Mouse (Mus musculus): ENCODE data around the gene Rps17. TPM values are rescaled to one million over a fixed set of nuclear protein-coding genes. Genes with fewer than 3 reads are reported as not detected.

Rps17 gene
- total RNA-seq (2012; rRNA removed) (5,063 and 5,120 TPM in 2 replicates), total RNA-seq (2014; rRNA removed) (4,582 and 5,238 TPM in 2 replicates), polyA plus RNA-seq (2012; ENCODE audit: insufficient read length, low read depth) (2,159 and 2,532 TPM in 2 replicates)

- peak; percentile 91 for DNase-seq (ENCODE audit: extremely low read depth)
- in situ Hi-C loops (cut with MboI; ENCODE audit: low pct_ligation_motif_present, low pct_unique_long_range_greater_than_20kb, low sequenced_read_pairs) = loop anchor here (5.0 kb wide), 1 partner anchor 177 kb away; no protein-coding TSS in a partner anchor
- peaks cover 2 to 33% of the 10 kb centered on the region in 2 experiments; a peak in 2 of 4 replicates for H3K4me1 ChIP-seq (ENCODE audit: control insufficient read depth in 1 of 2, insufficient read depth in 2 of 2)
Measured at GRCm38 (mm10) chr7:81344544-81345446, at the start of gene Rps17. TSS of gene Rps17 (minus strand) at chr7:81345254.

DNA sequence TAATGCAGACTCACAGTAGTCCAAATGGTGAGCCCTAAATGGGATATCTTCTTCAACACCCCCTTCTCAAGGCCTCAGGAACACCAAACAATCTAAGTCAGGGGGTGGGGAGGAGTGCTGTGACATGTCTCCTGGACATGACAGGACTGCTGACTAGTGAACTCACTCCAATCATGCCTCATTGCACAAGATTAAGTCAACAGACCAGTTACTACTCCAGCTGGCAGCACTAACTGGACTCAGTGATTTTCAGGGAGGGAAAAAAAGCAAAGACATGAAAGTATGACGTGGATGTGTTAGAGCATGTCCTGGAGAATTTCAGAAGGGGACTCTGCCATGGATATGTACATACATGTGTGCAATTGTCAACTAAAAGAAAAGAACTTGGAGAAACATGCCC is 34.3 kb upstream of the Rps17 start:
- dilution Hi-C loops (cut with MboI; ENCODE audit: extremely low pct_ligation_motif_present, extremely low pct_unique_long_range_greater_than_20kb, low sequenced_read_pairs) (no loop called here), in situ Hi-C loops (cut with MboI; ENCODE audit: low pct_ligation_motif_present, low pct_unique_long_range_greater_than_20kb, low sequenced_read_pairs) (no loop called here)
- TF ChIP-seq IRF4 (IDR thresholded peaks at IDR 0.05; ENCODE audit: low read depth, low read length) = no peak
- TF ChIP-seq RAD21 (IDR thresholded peaks at IDR 0.05; ENCODE audit: low read depth, low read length) = no peak
- TF ChIP-seq RCOR1 (conservative IDR thresholded peaks at IDR 0.05; ENCODE audit: low read depth, low read length) = no peak
- TF ChIP-seq BHLHE40 (IDR thresholded peaks at IDR 0.05; ENCODE audit: low read depth, low read length) = no peak
- no peak for TF ChIP-seq ZKSCAN1 (IDR thresholded peaks at IDR 0.05; ENCODE audit: borderline replicate concordance, low read depth, low read length)
- no peak for TF ChIP-seq CHD1 (IDR thresholded peaks at IDR 0.05; ENCODE audit: low read depth, low read length)
- no peak for TF ChIP-seq POLR2A (IDR thresholded peaks at IDR 0.05; ENCODE audit: low read depth, low read length)
- TF ChIP-seq HCFC1 (IDR thresholded peaks at IDR 0.05; ENCODE audit: low read depth, low read length) = no peak
- TF ChIP-seq MXI1 (IDR thresholded peaks at IDR 0.05; ENCODE audit: low read depth, low read length) = no peak
- DNase-seq (ENCODE audit: extremely low read depth) = no peak
- Histone ChIP-seq H3K79me2 (replicated peaks; ENCODE audit: control insufficient read depth, extremely low read depth, insufficient read depth, poor library complexity, severe bottlenecking) (no peaks in the 10 kb centered on the region), H3K27me3 (replicated peaks) (no peaks in the 10 kb centered on the region), H3K27ac (ENCODE audit: insufficient read depth, low read depth) (no peak overlapping the region), H3K4me1 (ENCODE audit: control insufficient read depth in 1 of 2, insufficient read depth in 2 of 2) (no peaks in the 10 kb centered on the region), H3K9me3 (replicated peaks; ENCODE audit: low read length) (no peaks in the 10 kb centered on the region), H3K9ac (ENCODE audit: insufficient read depth, low read depth) (no peak overlapping the region), H3K4me2 (ENCODE audit: insufficient read depth, low read depth, poor library complexity, severe bottlenecking) (no peak overlapping the region), H3K36me3 (replicated peaks in 1 of 2; ENCODE audit: control insufficient read depth in 1 of 2, insufficient read depth in 1 of 2, low read length in 1 of 2) (no peaks in the 10 kb centered on the region), H3K4me3 (replicated peaks in 1 of 3; ENCODE audit: low read depth in 2 of 3, low read length in 2 of 3, poor library complexity in 1 of 3) (no peak overlapping the region)

More at GRCm38 (mm10) chr7:81344544-81345446, at the start of gene Rps17:
- Histone ChIP-seq H3K9me3 (replicated peaks; ENCODE audit: low read length) (no peaks in the 10 kb centered on the region), H3K4me2 (ENCODE audit: insufficient read depth, low read depth, poor library complexity, severe bottlenecking) (peak within 1 kb of the TSS; percentile 89), H3K4me3 (replicated peaks in 1 of 3; ENCODE audit: low read depth in 2 of 3, low read length in 2 of 3, poor library complexity in 1 of 3) (peak within 1 kb of the TSS; percentile 89 to 100 (median 99)), H3K27ac (ENCODE audit: insufficient read depth, low read depth) (peak within 1 kb of the TSS; percentile 68), H3K9ac (ENCODE audit: insufficient read depth, low read depth) (peak within 1 kb of the TSS; percentile 99), H3K79me2 (replicated peaks; ENCODE audit: control insufficient read depth, extremely low read depth, insufficient read depth, poor library complexity, severe bottlenecking) (peaks cover 40% of the 10 kb centered on the region), H3K27me3 (replicated peaks) (no peaks in the 10 kb centered on the region), H3K36me3 (replicated peaks in 1 of 2; ENCODE audit: control insufficient read depth in 1 of 2, insufficient read depth in 1 of 2, low read length in 1 of 2) (peaks cover 43 to 48% of the 10 kb centered on the region in 2 experiments)
- dilution Hi-C loops (cut with MboI; ENCODE audit: extremely low pct_ligation_motif_present, extremely low pct_unique_long_range_greater_than_20kb, low sequenced_read_pairs) = no loop called here
- TF ChIP-seq ZKSCAN1 (IDR thresholded peaks at IDR 0.05; ENCODE audit: borderline replicate concordance, low read depth, low read length) = no peak
- peak; percentile 97 for TF ChIP-seq TBP (conservative IDR thresholded peaks at IDR 0.05; ENCODE audit: low read depth, low read length)
- no peak for TF ChIP-seq EP300 (IDR thresholded peaks at IDR 0.05; ENCODE audit: low read length)
- TF ChIP-seq TCF12 (IDR thresholded peaks at IDR 0.05; ENCODE audit: low read depth, low read length) = peak; percentile 98
- TF ChIP-seq MAZ (IDR thresholded peaks at IDR 0.05; ENCODE audit: low read depth, low read length) = 0 out of 2 replicates have a peak, but pooled peaks have one; percentile 16
- peak; percentile 84; the same call in 1 of the 2 replicates for TF ChIP-seq SIN3A (IDR thresholded peaks at IDR 0.05; ENCODE audit: low read length)
- peak; percentile 91; the same call in 1 of the 2 replicates for TF ChIP-seq KAT2A (IDR thresholded peaks at IDR 0.05; ENCODE audit: insufficient replicate concordance, low read length)
- no peak for TF ChIP-seq JUN (IDR thresholded peaks at IDR 0.05; ENCODE audit: insufficient read depth, low read depth, low read length)
- peak; percentile 26 to 84; a peak in 2 of 4 replicates for TF ChIP-seq CTCF (conservative IDR thresholded peaks at IDR 0.05 in 1 of 2, IDR thresholded peaks at IDR 0.05 in 1 of 2; ENCODE audit: low read depth in 2 of 2, low read length in 2 of 2)
- peak; percentile 51; the same call in 1 of the 2 replicates for TF ChIP-seq E2F4 (IDR thresholded peaks at IDR 0.05; ENCODE audit: insufficient replicate concordance, low read depth, low read length)
- peak; percentile 95 for TF ChIP-seq POLR2A (IDR thresholded peaks at IDR 0.05; ENCODE audit: low read depth, low read length)
- TF ChIP-seq MAX (IDR thresholded peaks at IDR 0.05; ENCODE audit: low read length) = peak; percentile 88
- TF ChIP-seq CHD1 (IDR thresholded peaks at IDR 0.05; ENCODE audit: low read depth, low read length) = 0 out of 2 replicates have a peak, but pooled peaks have one; percentile 24
- TF ChIP-seq RAD21 (IDR thresholded peaks at IDR 0.05; ENCODE audit: low read depth, low read length) = no peak
- 0 out of 2 replicates have a peak, but pooled peaks have one; percentile 74 for TF ChIP-seq MEF2A (IDR thresholded peaks at IDR 0.05; ENCODE audit: borderline replicate concordance, low read depth, low read length)
- no peak for TF ChIP-seq USF2 (conservative IDR thresholded peaks at IDR 0.05; ENCODE audit: low read depth, low read length)
- TF ChIP-seq UBTF (IDR thresholded peaks at IDR 0.05; ENCODE audit: low read depth, low read length) = 0 out of 2 replicates have a peak, but pooled peaks have one; percentile 13
- no peak for TF ChIP-seq ZC3H11A (IDR thresholded peaks at IDR 0.05; ENCODE audit: low read depth, low read length)
- TF ChIP-seq BHLHE40 (IDR thresholded peaks at IDR 0.05; ENCODE audit: low read depth, low read length) = no peak
- peak; percentile 91 for TF ChIP-seq ZMIZ1 (IDR thresholded peaks at IDR 0.05; ENCODE audit: low read depth, low read length)
- TF ChIP-seq ETS1 (conservative IDR thresholded peaks at IDR 0.05; ENCODE audit: low read depth, low read length) = no peak
- no peak for TF ChIP-seq PAX5 (IDR thresholded peaks at IDR 0.05; ENCODE audit: low read length)
- TF ChIP-seq ELF1 (IDR thresholded peaks at IDR 0.05; ENCODE audit: low read depth, low read length) = peak; percentile 94
- TF ChIP-seq CHD2 (IDR thresholded peaks at IDR 0.05; ENCODE audit: low read length) = no peak; the same call in 1 of the 2 replicates
- TF ChIP-seq GABPA (IDR thresholded peaks at IDR 0.05; ENCODE audit: insufficient replicate concordance, low read depth, low read length) = peak; percentile 79
- peak; percentile 91 for TF ChIP-seq POLR2AphosphoS2 (IDR thresholded peaks at IDR 0.05; ENCODE audit: low read depth, low read length)
- TF ChIP-seq NRF1 (IDR thresholded peaks at IDR 0.05; ENCODE audit: low read depth, low read length) = peak; percentile 91
- TF ChIP-seq HCFC1 (IDR thresholded peaks at IDR 0.05; ENCODE audit: low read depth, low read length) = peak; percentile 90
- peak; percentile 96 for TF ChIP-seq NELFE (IDR thresholded peaks at IDR 0.05; ENCODE audit: low read depth, low read length)
- TF ChIP-seq MXI1 (IDR thresholded peaks at IDR 0.05; ENCODE audit: low read depth, low read length) = peak; percentile 77; the same call in 1 of the 2 replicates
- peak; percentile 71 for TF ChIP-seq IRF4 (IDR thresholded peaks at IDR 0.05; ENCODE audit: low read depth, low read length)
- peak; percentile 95 for TF ChIP-seq MYC (IDR thresholded peaks at IDR 0.05; ENCODE audit: low read depth, low read length)
- TF ChIP-seq SMC3 (IDR thresholded peaks at IDR 0.05; ENCODE audit: low read depth, low read length) = no peak; the same call in 1 of the 2 replicates
